Mouse (Mus musculus) CH12.LX (cell line): ENCODE measurements around the gene Lamtor3.

ENCODE experiments used
- CTCF ChIP-seq, 2 experiments: IDR thresholded peaks in 1 of 2; conservative IDR thresholded peaks in 1 of 2; 2 replicates each; pipeline ENCODE4 v1.5.1; 2011 to 2012; ENCODE audit warnings: low read depth in 2 of 2, low read length in 2 of 2, improper control_type of control experiment in 1 of 2, inconsistent platforms in 1 of 2, mild to moderate bottlenecking in 1 of 2, moderate library complexity in 1 of 2
- E2F4 ChIP-seq: IDR thresholded peaks from 2 replicates; pipeline ENCODE4 v1.6.1; 2011; ENCODE audit warnings: low read depth, low read length, improper control_type of control experiment; ENCODE audit not compliant: insufficient replicate concordance
- ELF1 ChIP-seq: IDR thresholded peaks from 2 replicates; pipeline ENCODE4 v1.6.1; 2014; ENCODE audit warnings: low read depth, mild to moderate bottlenecking, inconsistent platforms, low read length, improper control_type of control experiment
- EP300 ChIP-seq: IDR thresholded peaks from 2 replicates; pipeline ENCODE4 v1.6.1; 2011; ENCODE audit warnings: low read length, improper control_type of control experiment
- POLR2A ChIP-seq: IDR thresholded peaks from 2 replicates; pipeline ENCODE4 v1.6.1; 2011; ENCODE audit warnings: low read depth, mild to moderate bottlenecking, improper control_type of control experiment, low read length
- SMC3 ChIP-seq: IDR thresholded peaks from 2 replicates; pipeline ENCODE4 v1.6.1; 2011; ENCODE audit warnings: low read depth, low read length, improper control_type of control experiment
- USF1 ChIP-seq: IDR thresholded peaks from 2 replicates; pipeline ENCODE4 v1.6.1; 2014; ENCODE audit warnings: low read depth, mild to moderate bottlenecking, inconsistent platforms, low read length, improper control_type of control experiment
- ZC3H11A ChIP-seq: IDR thresholded peaks from 2 replicates; pipeline ENCODE4 v1.6.1; 2012; ENCODE audit warnings: low read depth, mild to moderate bottlenecking, inconsistent platforms, low read length, improper control_type of control experiment

- TF ChIP-seq CTCF (conservative IDR thresholded peaks at IDR 0.05 in 1 of 2, IDR thresholded peaks at IDR 0.05 in 1 of 2; ENCODE audit: low read depth in 2 of 2, low read length in 2 of 2) (no peak), EP300 (no peak), POLR2A (peak; percentile 60), E2F4 (no peak), ZC3H11A (no peak), USF1 (no peak), SMC3 (no peak), ELF1 (no peak)
Measured at GRCm38 (mm10) chr3:137952225-137952913, 34.1 kb downstream of the Lamtor3 start.
